Mouse (Mus musculus) lung, adult 2 months (tissue): ENCODE measurements around the gene Gpi1.

Experiments
- CTCF ChIP-seq: fragments of 200-500 bp; IDR thresholded peaks from 2 replicates; pipeline ENCODE4 v1.5.1; 2011; ENCODE audit warnings: mild to moderate bottlenecking, low read length, control low read depth; ENCODE audit not compliant: insufficient read depth
- POLR2A ChIP-seq: fragments of 200-500 bp; IDR thresholded peaks from 2 replicates; pipeline ENCODE4 v1.6.1; 2011; ENCODE audit warnings: low read depth, mild to moderate bottlenecking, control low read depth, low read length, borderline replicate concordance; ENCODE audit errors: extremely low read depth

DNA sequence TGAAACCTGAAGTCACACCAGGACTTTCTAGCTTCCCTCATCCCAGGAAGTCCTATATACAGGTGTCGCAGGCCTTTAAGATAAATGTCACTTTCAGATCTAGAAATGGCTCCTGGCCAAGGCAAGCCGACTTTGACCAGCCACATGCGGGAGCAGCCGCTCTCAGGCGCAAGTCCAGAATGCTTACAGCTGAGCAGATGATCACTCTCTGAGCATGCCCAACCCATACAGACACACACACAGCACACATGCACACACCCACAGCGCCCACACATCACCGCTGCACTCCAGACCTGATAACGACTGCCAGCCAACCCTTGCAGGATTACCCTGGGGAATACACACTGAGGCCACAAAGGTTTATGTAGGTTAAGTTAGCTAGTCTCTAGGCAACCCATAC is 4.0 kb downstream of the Gpi1 start:
- TF ChIP-seq CTCF (no peak), POLR2A (no peak)
